Mouse (Mus musculus) forebrain, embryonic 14.5 days (tissue): Measurements from ENCODE around the gene Efl1. TPM values are rescaled to one million over a fixed set of nuclear protein-coding genes. Genes with fewer than 3 reads are reported as not detected.

Experiments
- ATAC-seq: fragments of 200-750 bp; cut with Nextera tagmentation; 2 replicates; pipeline ENCODE4 v1.8.0; 2017; ENCODE audit warnings: mild to moderate bottlenecking, moderate library complexity
- DNase-seq: peaks from one replicate; pipeline ENCODE4 v3.0.0-alpha.2; 2015; ENCODE audit warnings: low spot score
- H3K27ac ChIP-seq: fragments of 300-500 bp; sonication (generic); 2 replicates; pipeline ENCODE4 v1.5.1; 2014; ENCODE audit warnings: low read depth, mild to moderate bottlenecking, control low read depth, low read length, moderate library complexity
- H3K27me3 ChIP-seq: fragments of 300-500 bp; sonication (generic); replicated peaks from 2 replicates; pipeline ENCODE4 v1.6.1; 2014; ENCODE audit warnings: low read length, control low read depth, mixed read lengths; ENCODE audit not compliant: control insufficient read depth, insufficient read depth
- H3K36me3 ChIP-seq: fragments of 300-500 bp; sonication (generic); 2 replicates; pipeline ENCODE4 v1.6.1; 2014; ENCODE audit warnings: low read length, control low read depth; ENCODE audit not compliant: control insufficient read depth, insufficient read depth
- H3K4me1 ChIP-seq: fragments of 300-500 bp; sonication (generic); 2 replicates; pipeline ENCODE4 v1.6.1; 2014; ENCODE audit warnings: antibody characterized with exemption, low read length, control low read depth; ENCODE audit not compliant: control insufficient read depth, insufficient read depth
- H3K4me2 ChIP-seq: fragments of 300-500 bp; sonication (generic); 2 replicates; pipeline ENCODE4 v1.6.1; 2014; ENCODE audit warnings: mild to moderate bottlenecking, control low read depth, low read length
- H3K4me3 ChIP-seq: fragments of 300-500 bp; sonication (generic); 2 replicates; pipeline ENCODE4 v1.5.1; 2014; ENCODE audit warnings: low read depth, low read length, control low read depth
- H3K9ac ChIP-seq: fragments of 300-500 bp; sonication (generic); 2 replicates; pipeline ENCODE4 v1.6.1; 2014; ENCODE audit warnings: mild to moderate bottlenecking, low read length, control low read depth, moderate library complexity
- H3K9me3 ChIP-seq: fragments of 300-500 bp; sonication (generic); replicated peaks from 2 replicates; pipeline ENCODE4 v1.6.1; 2016; ENCODE audit warnings: low read length, control low read depth, mixed read lengths; ENCODE audit not compliant: control insufficient read depth
- WGBS: fragments of 180-500 bp; shearing (Covaris S2); extraction: QIAGEN DNeasy Blood & Tissue Kit; methylation state at CpG from one replicate; pipeline ENCODE4 v1.1.7; 2014; 5-methylcytosine and 5-hydroxymethylcytosine counted together
- polyA plus RNA-seq: library from polyadenylated mRNA; unstranded; fragments of >200 nt; fragmentation: Nextera tagmentation; extraction: Ambion mirVana; gene quantifications from 2 replicates; pipeline ENCODE4 v1.2.1, GENCODE M21; 2014

The Efl1 gene
- polyA plus RNA-seq, 1 experiment from 2014 or later = 20.4 TPM

DNA sequence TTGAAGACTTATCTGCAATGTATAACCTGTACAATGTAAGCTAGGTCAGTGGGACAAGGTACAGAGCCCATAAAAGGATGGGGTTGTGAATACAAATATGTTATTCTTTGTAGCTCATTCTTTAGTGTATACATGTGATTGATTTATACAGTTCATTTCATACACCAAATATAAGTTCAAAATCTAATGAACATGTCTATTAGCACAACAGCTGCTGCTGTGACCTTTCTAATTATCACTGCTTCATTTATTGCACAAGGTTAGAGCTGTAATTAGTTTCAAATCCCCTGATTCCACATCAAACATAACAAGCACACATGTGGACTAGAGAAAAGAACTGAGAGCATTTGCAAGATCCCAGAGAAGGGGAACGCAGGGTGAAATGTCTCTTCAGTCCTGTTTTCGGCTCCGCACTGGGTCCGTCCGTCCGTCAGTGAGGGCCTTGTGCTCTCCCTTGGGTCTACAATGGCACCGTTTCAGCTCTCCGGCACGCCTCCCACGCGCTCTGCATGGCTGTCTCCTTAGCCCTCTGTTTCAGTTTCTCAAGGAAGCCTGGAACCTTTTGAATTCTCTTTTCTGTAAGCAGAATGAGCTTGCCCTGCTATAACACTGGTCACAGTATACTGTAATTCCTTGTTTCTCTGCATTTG is 94.8 kb downstream of the Efl1 start:
- no peak overlapping the region for H3K9ac ChIP-seq
- H3K4me1 ChIP-seq = no peaks in the 10 kb centered on the region; the same call in 1 of the 2 replicates
- H3K4me3 ChIP-seq = no peak overlapping the region
- H3K9me3 ChIP-seq = no peaks in the 10 kb centered on the region
- no peaks in the 10 kb centered on the region for H3K36me3 ChIP-seq
- DNase-seq (peak; percentile 21), ATAC-seq (0 out of 2 replicates have a peak, but pooled peaks have one; percentile 26)
- H3K4me2 ChIP-seq = no peak overlapping the region
- WGBS = 52% methylated on average over 11 of the region's 11 CpGs
- H3K27me3 ChIP-seq = no peaks in the 10 kb centered on the region
- 0 out of 2 replicates have a peak overlapping the region, but pooled peaks have one; percentile 17 for H3K27ac ChIP-seq

GRCm38 (mm10) chr7:82744167-82744715 is 95.8 kb downstream of the Efl1 start:
- H3K4me2 ChIP-seq = no peak overlapping the region
- ATAC-seq (no peak), DNase-seq (no peak)
- 87% methylated on average over 18 of the region's 18 CpGs for WGBS
- no peaks in the 10 kb centered on the region; the same call in 1 of the 2 replicates for H3K4me1 ChIP-seq
- H3K9ac ChIP-seq = no peak overlapping the region
- H3K36me3 ChIP-seq = no peaks in the 10 kb centered on the region
- no peaks in the 10 kb centered on the region for H3K9me3 ChIP-seq
- no peak overlapping the region for H3K4me3 ChIP-seq
- no peaks in the 10 kb centered on the region for H3K27me3 ChIP-seq
- no peak overlapping the region for H3K27ac ChIP-seq

DNA sequence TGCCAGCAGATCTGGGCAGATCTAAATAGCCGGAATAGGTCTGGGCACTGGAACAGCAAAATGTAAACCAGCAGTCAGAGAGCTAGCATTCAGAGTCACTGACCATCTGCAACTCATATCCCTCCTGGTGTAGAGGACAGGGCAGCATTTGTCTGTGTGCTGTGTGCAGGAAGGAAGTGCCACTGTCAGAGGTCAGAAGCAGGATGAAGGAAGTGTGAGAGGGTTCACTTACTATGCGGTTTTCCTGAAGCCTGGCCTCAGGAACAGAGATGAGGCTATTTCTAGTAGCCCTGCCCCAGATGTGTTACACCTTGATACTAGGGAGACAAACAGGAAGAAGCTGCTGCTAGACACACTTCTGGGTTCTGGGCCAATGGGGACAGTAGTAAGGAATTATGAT is 100.4 kb downstream of the Efl1 start:
- DNase-seq (no peak), ATAC-seq (no peak)
- WGBS = 86% methylated on average over 2 of the region's 2 CpGs
- no peaks in the 10 kb centered on the region for H3K27me3 ChIP-seq
- H3K4me1 ChIP-seq = no peaks in the 10 kb centered on the region
- no peaks in the 10 kb centered on the region for H3K36me3 ChIP-seq
- H3K9ac ChIP-seq = no peak overlapping the region
- no peak overlapping the region for H3K4me2 ChIP-seq
- no peak overlapping the region for H3K4me3 ChIP-seq
- no peaks in the 10 kb centered on the region for H3K9me3 ChIP-seq
- no peak overlapping the region for H3K27ac ChIP-seq

DNA sequence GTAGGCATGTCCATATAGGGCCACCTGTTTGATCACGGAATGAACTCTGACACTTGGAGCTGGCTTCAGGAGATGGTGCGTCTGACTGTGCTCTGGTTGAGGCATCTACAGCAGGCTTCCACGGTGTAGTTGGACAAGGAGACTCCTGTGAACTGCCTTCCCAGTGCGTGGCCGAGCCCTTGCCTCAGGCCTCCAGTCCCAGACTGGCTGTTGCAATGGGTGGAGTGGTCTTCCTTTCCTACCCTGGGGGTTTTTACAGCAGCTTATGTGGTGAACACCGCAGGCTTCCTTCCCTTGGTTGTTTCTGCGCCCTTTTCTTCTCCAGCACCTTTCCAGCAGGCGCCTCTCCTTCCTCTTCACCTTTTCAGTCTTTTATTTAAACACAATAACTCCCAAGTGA is 100.8 kb downstream of the Efl1 start:
- Histone ChIP-seq H3K9me3 (no peaks in the 10 kb centered on the region), H3K4me1 (no peaks in the 10 kb centered on the region), H3K9ac (no peak overlapping the region), H3K36me3 (no peaks in the 10 kb centered on the region), H3K4me2 (no peak overlapping the region), H3K27ac (no peak overlapping the region), H3K27me3 (no peaks in the 10 kb centered on the region), H3K4me3 (no peak overlapping the region)
- ATAC-seq (no peak), DNase-seq (no peak)
- 88% methylated on average over 8 of the region's 8 CpGs for WGBS

DNA sequence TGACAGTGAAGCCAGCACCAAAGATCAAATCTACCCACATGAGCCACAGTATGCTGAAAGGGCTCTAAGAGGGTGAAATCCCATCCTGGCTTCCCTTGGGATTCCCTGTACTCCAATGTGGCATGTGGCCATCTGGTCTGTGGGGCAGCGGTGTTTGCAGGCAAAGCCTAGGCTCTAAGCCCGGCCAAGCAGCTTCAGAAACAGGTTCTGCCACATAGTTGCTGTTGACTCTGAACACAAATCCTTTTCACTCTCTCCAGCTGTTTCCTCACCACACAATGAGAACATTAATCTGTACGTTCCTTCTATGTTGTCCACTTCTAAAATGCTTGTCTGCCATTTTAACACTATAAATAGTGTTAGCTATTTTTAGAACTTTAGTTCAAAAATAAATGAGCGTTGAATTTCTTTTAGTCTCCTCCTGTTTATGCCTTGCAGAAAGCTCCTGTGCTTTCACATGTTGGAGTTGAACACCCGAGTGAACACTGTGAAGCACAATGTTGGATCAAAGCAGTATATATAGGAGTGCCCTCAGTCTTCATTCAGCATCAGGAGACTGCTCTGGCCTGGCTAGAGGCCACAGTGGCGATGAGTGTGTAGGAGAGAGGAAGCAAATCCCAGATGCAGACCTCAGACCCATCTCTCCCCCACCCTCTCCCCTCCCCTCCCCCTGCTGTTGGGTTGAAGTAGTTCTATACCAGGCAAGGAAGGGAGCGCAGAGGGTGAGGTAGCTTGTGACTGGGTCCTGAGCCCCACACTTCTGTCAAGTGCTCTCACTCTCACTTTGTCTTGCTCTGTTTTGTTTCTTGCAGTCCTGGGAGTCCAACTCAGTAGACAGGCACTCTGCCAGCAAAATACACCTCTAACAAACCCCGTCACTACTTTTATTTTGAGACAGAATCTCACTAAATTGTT is 104.0 kb downstream of the Efl1 start:
- no peaks in the 10 kb centered on the region for H3K27me3 ChIP-seq
- H3K4me2 ChIP-seq = no peak overlapping the region
- no peak for ATAC-seq
- no peaks in the 10 kb centered on the region for H3K4me1 ChIP-seq
- H3K9me3 ChIP-seq = no peaks in the 10 kb centered on the region
- 74% methylated on average over 8 of the region's 8 CpGs for WGBS
- H3K36me3 ChIP-seq = peaks cover 7% of the 10 kb centered on the region; the same call in 1 of the 2 replicates
- no peak for DNase-seq
- no peak overlapping the region for H3K4me3 ChIP-seq
- no peak overlapping the region for H3K9ac ChIP-seq
- no peak overlapping the region for H3K27ac ChIP-seq

DNA sequence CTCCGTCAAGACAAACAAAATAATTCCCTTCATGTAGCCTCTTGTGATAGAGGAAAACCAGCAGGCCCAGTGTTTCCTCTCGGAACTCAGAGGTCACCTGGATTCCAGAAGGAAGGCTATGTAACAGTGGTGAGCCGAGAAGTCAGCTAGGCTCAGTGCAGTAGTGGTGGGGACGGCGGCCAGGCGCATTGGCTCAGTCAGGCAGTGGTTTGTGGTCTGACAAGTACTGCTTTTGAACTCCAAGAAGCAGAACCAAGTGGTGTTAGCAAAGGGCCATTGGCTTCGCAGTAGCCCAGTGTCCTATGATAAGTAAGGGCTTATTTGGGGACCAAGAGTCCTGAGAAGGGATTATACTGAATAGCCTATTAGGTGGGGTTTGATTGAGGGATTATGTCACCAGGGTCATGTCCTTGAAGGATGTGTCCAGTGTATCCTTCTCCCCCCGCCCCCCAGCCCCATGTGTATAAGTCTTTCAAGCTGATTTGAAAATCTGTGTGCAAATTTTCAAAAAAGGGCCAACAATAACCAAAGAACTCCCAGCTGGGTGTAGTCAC is 107.3 kb downstream of the Efl1 start:
- no peaks in the 10 kb centered on the region for H3K27me3 ChIP-seq
- DNase-seq = no peak
- H3K36me3 ChIP-seq = peaks cover 7% of the 10 kb centered on the region; the same call in 1 of the 2 replicates
- no peaks in the 10 kb centered on the region for H3K9me3 ChIP-seq
- 84% methylated on average over 8 of the region's 8 CpGs for WGBS
- H3K4me2 ChIP-seq = no peak overlapping the region
- ATAC-seq = no peak
- no peaks in the 10 kb centered on the region for H3K4me1 ChIP-seq
- no peak overlapping the region for H3K4me3 ChIP-seq
- no peak overlapping the region for H3K9ac ChIP-seq
- no peak overlapping the region for H3K27ac ChIP-seq

- no peaks in the 10 kb centered on the region for H3K4me1 ChIP-seq
- ATAC-seq = no peak
- WGBS = 87% methylated on average over 4 of the region's 4 CpGs
- H3K4me2 ChIP-seq = no peak overlapping the region
- H3K9ac ChIP-seq = no peak overlapping the region
- H3K27ac ChIP-seq = no peak overlapping the region
- no peaks in the 10 kb centered on the region for H3K9me3 ChIP-seq
- peaks cover 20% of the 10 kb centered on the region for H3K36me3 ChIP-seq
- H3K27me3 ChIP-seq = no peaks in the 10 kb centered on the region
- DNase-seq = no peak
- no peak overlapping the region for H3K4me3 ChIP-seq
Measured at GRCm38 (mm10) chr7:82758521-82758920, 110.1 kb downstream of the Efl1 start.

DNA sequence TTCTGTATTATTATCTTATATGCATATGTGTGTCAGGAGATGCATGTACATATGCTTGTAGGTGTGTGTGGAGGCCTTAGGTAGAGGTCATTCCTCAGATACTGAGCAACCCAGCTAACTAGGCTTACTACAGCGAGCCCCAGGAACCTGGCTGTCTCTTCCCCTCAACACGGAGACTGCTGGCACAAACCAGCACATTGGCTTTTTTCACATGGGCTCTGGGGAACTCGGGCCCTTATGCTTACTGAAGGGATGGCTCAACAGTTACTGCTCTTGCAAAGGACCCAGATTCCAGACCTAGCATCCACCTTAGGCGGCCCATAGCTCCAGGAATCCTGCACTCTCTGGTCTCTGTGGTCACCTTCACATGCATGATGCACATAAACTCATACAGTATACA is 110.7 kb downstream of the Efl1 start:
- H3K4me1 ChIP-seq = no peaks in the 10 kb centered on the region
- H3K9me3 ChIP-seq = no peaks in the 10 kb centered on the region
- 87% methylated on average over 4 of the region's 4 CpGs for WGBS
- peaks cover 20% of the 10 kb centered on the region for H3K36me3 ChIP-seq
- ATAC-seq (no peak), DNase-seq (no peak)
- H3K27me3 ChIP-seq = no peaks in the 10 kb centered on the region
- no peak overlapping the region for H3K9ac ChIP-seq
- H3K4me2 ChIP-seq = no peak overlapping the region
- no peak overlapping the region for H3K27ac ChIP-seq
- no peak overlapping the region for H3K4me3 ChIP-seq
